Mouse (Mus musculus) kidney, embryonic 15.5 days (tissue): ENCODE results near the gene Phactr2. TPM values are rescaled to one million over a fixed set of nuclear protein-coding genes. Genes with fewer than 3 reads are reported as not detected.

Experiments
- ATAC-seq: fragments of 200-750 bp; cut with Nextera tagmentation; replicated peaks from 2 replicates; pipeline ENCODE4 v1.8.0; 2017; ENCODE audit warnings: moderate TSS enrichment; ENCODE audit not compliant: low FRiP score
- H3K27ac ChIP-seq: fragments of 300-500 bp; sonication (generic); 2 replicates; pipeline ENCODE4 v1.5.1; 2015; ENCODE audit warnings: mild to moderate bottlenecking, inconsistent platforms
- H3K27me3 ChIP-seq: fragments of 300-500 bp; sonication (generic); 2 replicates; pipeline ENCODE4 v1.6.1; 2015; ENCODE audit warnings: inconsistent platforms
- H3K36me3 ChIP-seq: fragments of 300-500 bp; sonication (generic); 2 replicates; pipeline ENCODE4 v1.6.1; 2015; ENCODE audit warnings: inconsistent platforms
- H3K4me1 ChIP-seq: fragments of 300-500 bp; sonication (generic); 2 replicates; pipeline ENCODE4 v1.6.1; 2015; ENCODE audit warnings: inconsistent platforms
- H3K4me2 ChIP-seq: fragments of 300-500 bp; sonication (generic); 2 replicates; pipeline ENCODE4 v1.6.1; 2015; ENCODE audit warnings: moderate library complexity, mild to moderate bottlenecking, inconsistent platforms
- H3K4me3 ChIP-seq: fragments of 300-500 bp; sonication (generic); replicated peaks from 2 replicates; pipeline ENCODE4 v1.5.1; 2015; ENCODE audit warnings: mild to moderate bottlenecking, inconsistent platforms
- H3K9ac ChIP-seq: fragments of 300-500 bp; sonication (generic); 2 replicates; pipeline ENCODE4 v1.6.1; 2015; ENCODE audit warnings: mild to moderate bottlenecking, inconsistent platforms
- H3K9me3 ChIP-seq: fragments of 300-500 bp; sonication (generic); replicated peaks from 2 replicates; pipeline ENCODE4 v1.6.1; 2016; ENCODE audit warnings: inconsistent platforms
- WGBS: fragments of 180-500 bp; shearing (Covaris S2); methylation state at CpG from one replicate; pipeline ENCODE4 v1.1.7; 2015; ENCODE audit warnings: mixed read lengths; 5-methylcytosine and 5-hydroxymethylcytosine counted together
- polyA plus RNA-seq: library from polyadenylated mRNA; unstranded; fragments of >200 nt; fragmentation: Nextera tagmentation; extraction: Ambion mirVana; gene quantifications from 2 replicates; pipeline ENCODE4 v1.2.1, GENCODE M21; 2015

Phactr2 gene
- polyA plus RNA-seq, 1 experiment from 2014 or later, result 30.6 TPM

GRCm38 (mm10) chr10:13170739-13171448 is 303.3 kb downstream of the Phactr2 start:
- no peaks in the 10 kb centered on the region for H3K9me3 ChIP-seq
- no peak overlapping the region for H3K9ac ChIP-seq
- peaks cover 24% of the 10 kb centered on the region for H3K4me1 ChIP-seq
- H3K36me3 ChIP-seq, result peaks cover 2% of the 10 kb centered on the region; the same call in 1 of the 2 replicates
- WGBS, result 32% methylated on average over 12 of the region's 12 CpGs
- no peak overlapping the region for H3K4me2 ChIP-seq
- no peak overlapping the region for H3K27ac ChIP-seq
- no peaks in the 10 kb centered on the region for H3K27me3 ChIP-seq
- no peak overlapping the region for H3K4me3 ChIP-seq
- ATAC-seq, result no peak

DNA sequence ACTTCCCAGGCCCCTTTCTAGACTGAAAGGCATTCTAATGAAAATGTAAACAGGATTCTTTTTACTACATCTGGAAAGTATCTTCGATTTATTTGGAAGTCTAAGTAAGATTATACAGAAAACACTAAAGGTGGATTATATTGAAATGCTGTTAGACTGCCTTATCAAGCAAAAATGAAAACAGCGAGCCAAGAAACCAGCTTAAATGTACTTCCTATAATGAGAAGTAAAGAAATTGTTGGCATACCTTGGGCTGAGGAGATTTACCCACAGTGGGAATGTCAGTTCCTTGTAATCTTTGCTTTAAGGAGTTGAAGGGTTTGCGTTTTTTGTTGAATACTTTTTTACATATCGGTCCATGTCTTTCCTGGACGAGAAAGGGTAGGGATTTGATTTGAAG is 305.8 kb downstream of the Phactr2 start:
- WGBS, result 83% methylated on average over 5 of the region's 5 CpGs
- ATAC-seq, result no peak
- no peak overlapping the region for H3K9ac ChIP-seq

GRCm38 (mm10) chr10:13162031-13162430 is 312.2 kb downstream of the Phactr2 start:
- Histone ChIP-seq H3K36me3 (no peaks in the 10 kb centered on the region), H3K27ac (no peak overlapping the region), H3K9me3 (no peaks in the 10 kb centered on the region), H3K4me3 (no peak overlapping the region), H3K9ac (no peak overlapping the region), H3K4me2 (no peak overlapping the region), H3K4me1 (no peaks in the 10 kb centered on the region), H3K27me3 (no peaks in the 10 kb centered on the region)
- ATAC-seq, result no peak
- WGBS, result 78% methylated on average over 4 of the region's 4 CpGs

More for the DNA sequence above, 305.8 kb downstream of the Phactr2 start:
- no peaks in the 10 kb centered on the region for H3K27me3 ChIP-seq
- H3K4me1 ChIP-seq, result peaks cover 24% of the 10 kb centered on the region
- H3K4me2 ChIP-seq, result no peak overlapping the region
- H3K9me3 ChIP-seq, result no peaks in the 10 kb centered on the region
- no peak overlapping the region for H3K4me3 ChIP-seq
- H3K27ac ChIP-seq, result no peak overlapping the region
- no peaks in the 10 kb centered on the region for H3K36me3 ChIP-seq

- Histone ChIP-seq H3K4me1 (no peaks in the 10 kb centered on the region), H3K9me3 (no peaks in the 10 kb centered on the region), H3K36me3 (no peaks in the 10 kb centered on the region), H3K9ac (no peak overlapping the region), H3K4me3 (no peak overlapping the region), H3K27ac (no peak overlapping the region), H3K4me2 (no peak overlapping the region), H3K27me3 (no peaks in the 10 kb centered on the region)
- 84% methylated on average over 4 of the region's 4 CpGs for WGBS
- no peak for ATAC-seq
Observed at GRCm38 (mm10) chr10:13160913-13161312, 313.3 kb downstream of the Phactr2 start.

Other genes starting within 250 kb of the Phactr2 start
- gene Fuca2, start 25.1 kb upstream of the Phactr2 start, polyA plus RNA-seq, result 81.9 and 89.7 TPM in 2 replicates
- 4.7 and 5.4 TPM in 2 replicates for gene Adat2, start 78.5 kb upstream of the Phactr2 start, polyA plus RNA-seq
- gene Pex3, start 78.7 kb upstream of the Phactr2 start, polyA plus RNA-seq, result 24.8 and 25.5 TPM in 2 replicates